Mouse (Mus musculus): ENCODE results near the gene Cd247. TPM values are rescaled to one million over a fixed set of nuclear protein-coding genes. Genes with fewer than 3 reads are reported as not detected.

Cd247 gene
- polyA plus RNA-seq, 1 experiment from 2014 or later = 1.7 TPM

DNA sequence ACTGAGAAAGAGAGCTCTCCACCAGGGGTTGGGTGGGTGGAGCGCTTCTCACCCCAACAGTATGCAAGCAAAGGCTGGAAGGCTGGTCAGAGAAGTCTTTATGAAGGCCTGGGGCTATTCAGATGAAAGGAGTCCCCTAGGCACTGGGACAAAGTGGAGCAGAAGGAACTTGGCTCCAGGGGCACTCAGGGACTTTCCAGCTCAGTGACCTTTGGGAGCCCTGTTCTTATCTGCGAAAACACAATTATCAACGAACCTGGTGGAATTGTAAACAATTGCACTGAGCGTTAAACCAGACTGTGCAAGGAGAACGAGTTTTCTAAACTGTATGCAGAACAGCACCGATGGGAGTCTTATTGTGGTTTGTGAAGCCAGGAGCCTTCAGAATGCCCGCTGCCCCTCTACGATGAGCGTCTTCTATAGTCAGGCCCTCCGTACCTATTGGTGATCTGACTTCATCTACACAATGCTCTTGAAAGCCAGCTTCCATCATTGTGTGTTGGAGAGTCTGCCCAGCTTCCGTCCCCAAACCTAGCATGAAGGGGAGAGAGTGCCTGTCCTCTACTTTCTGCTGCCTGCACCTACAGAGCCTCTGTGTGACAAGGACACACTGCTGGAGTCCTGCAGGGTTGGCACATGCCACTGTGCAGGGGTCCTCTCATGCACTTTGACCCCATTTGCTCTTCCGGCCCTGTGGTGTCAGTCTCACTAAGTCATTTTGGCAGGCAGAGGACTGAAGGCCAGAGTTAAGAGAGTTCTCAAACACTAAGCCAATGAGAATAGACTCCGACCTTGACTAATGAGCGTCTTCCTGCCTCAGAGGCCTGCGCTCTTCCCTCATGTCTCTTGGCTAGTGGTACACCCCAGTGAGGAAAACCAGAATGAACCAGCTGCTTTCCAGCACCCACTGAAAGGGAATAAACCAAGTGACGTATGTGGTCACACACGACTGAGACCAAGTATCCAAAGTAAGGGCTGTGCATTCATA lies 61.3 kb downstream of the Cd247 start:
- Histone ChIP-seq H3K4me1 (peaks cover 53% of the 10 kb centered on the region), H3K9me3 (no peaks in the 10 kb centered on the region), H3K36me3 (replicated peaks) (no peaks in the 10 kb centered on the region), H3K27ac (replicated peaks) (peak overlapping the region; percentile 48; the same call in 1 of the 2 replicates), H3K4me3 (no peak overlapping the region), H3K27me3 (replicated peaks; ENCODE audit: low read depth, poor library complexity, severe bottlenecking) (peaks cover 52% of the 10 kb centered on the region)
- DNase-seq (ENCODE audit: low spot score) = no peak
- WGBS = 79% methylated on average over 17 of the region's 17 CpGs

DNA sequence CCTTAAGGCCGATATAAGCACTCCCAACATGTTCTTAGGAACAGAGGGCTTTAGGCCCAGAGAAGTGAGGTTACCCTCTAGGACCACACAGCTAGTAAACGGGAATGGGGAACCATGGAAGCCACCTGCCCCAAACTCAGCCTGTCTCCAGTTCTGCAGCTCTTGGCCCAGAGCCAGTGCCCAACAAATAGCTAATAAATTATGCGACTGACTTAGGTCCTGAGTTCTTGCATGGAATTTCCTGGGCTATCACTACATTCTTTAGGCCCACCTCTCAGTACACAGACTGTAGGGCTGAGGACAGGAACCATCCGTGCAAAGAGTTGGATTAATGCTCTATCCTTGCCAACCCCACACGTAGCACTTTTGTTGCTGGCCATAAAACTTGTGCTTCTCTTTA lies 63.6 kb downstream of the Cd247 start:
- no peak overlapping the region for H3K4me3 ChIP-seq
- WGBS = 78% methylated on average over 5 of the region's 5 CpGs
- H3K4me1 ChIP-seq = peaks cover 45% of the 10 kb centered on the region
- no peak for DNase-seq (ENCODE audit: low spot score)
- H3K36me3 ChIP-seq (replicated peaks) = no peaks in the 10 kb centered on the region
- H3K27me3 ChIP-seq (replicated peaks; ENCODE audit: low read depth, poor library complexity, severe bottlenecking) = peaks cover 29% of the 10 kb centered on the region
- no peaks in the 10 kb centered on the region for H3K9me3 ChIP-seq
- no peak overlapping the region for H3K27ac ChIP-seq (replicated peaks)

DNA sequence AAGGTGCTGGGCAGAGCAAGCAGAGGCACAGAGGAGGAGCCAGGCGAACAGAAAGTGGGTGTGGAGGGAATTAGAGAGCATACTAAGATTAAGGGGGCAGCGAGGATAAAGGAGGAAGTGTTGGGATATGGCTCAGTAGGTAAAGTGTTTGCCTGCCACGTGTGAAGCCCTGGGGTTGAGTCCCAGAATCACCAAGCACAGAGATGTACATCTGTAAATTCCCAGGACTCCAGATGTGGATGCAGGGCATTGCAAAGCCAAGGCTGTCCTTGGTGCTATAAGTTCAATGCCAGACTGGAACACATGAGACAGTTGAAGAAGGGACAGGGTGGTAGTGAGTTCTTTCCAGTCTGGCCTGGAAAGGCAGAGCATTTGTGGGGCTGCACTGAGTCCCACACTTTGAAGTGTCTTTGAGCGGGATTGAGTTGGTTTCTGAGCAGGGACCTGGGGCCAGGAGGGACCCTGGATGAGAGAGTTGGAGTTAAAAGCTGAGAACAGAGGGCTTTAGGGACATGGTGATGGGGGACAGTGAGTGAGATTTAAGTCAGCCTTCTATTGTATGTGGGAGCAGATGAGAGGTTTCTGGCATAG lies 64.7 kb downstream of the Cd247 start:
- peak; percentile 7 for DNase-seq (ENCODE audit: low spot score)
- H3K27me3 ChIP-seq (replicated peaks; ENCODE audit: low read depth, poor library complexity, severe bottlenecking) = peaks cover 22% of the 10 kb centered on the region
- no peaks in the 10 kb centered on the region for H3K9me3 ChIP-seq
- H3K36me3 ChIP-seq (replicated peaks) = no peaks in the 10 kb centered on the region
- H3K4me1 ChIP-seq = peaks cover 45% of the 10 kb centered on the region
- no peak overlapping the region; the same call in 1 of the 2 replicates for H3K27ac ChIP-seq (replicated peaks)
- 44% methylated on average over 4 of the region's 4 CpGs for WGBS
- H3K4me3 ChIP-seq = no peak overlapping the region

DNA sequence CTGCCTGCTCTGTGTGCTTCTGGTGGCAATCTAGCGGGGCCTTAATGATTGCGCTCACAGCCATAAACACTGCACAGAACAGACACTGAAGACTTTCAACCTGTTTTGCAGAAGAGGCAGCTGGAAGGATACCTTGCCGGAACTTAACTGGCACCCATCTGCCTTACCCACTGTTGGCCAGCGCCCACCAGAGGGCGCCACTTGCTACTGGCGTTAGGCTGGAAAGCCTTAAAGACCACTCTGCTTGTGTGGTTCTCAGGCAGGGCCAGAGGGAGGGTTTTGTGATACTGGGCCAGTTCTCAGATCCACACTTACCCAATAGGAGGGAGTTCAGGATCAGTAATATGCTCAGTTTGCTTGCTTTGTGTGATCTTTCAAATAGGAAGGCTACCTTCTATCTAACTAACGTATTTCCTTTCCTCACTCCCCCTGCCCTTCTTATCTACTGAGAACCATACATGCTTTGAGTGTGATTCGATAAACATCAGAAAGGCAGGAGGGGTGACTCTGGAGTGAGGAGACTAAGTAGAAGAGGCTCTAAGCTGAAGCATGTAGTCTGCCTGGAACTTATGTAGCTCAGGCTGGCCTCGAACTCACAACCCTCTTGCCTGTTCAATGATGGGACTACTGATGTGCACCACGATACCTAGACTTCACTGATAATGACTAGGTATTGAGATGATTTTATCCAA lies 65.4 kb downstream of the Cd247 start:
- Histone ChIP-seq H3K4me3 (no peak overlapping the region), H3K36me3 (replicated peaks) (no peaks in the 10 kb centered on the region), H3K27me3 (replicated peaks; ENCODE audit: low read depth, poor library complexity, severe bottlenecking) (peaks cover 22% of the 10 kb centered on the region), H3K9me3 (no peaks in the 10 kb centered on the region), H3K4me1 (peaks cover 40% of the 10 kb centered on the region), H3K27ac (replicated peaks) (no peak overlapping the region)
- WGBS = 60% methylated on average over 10 of the region's 10 CpGs
- peak; percentile 78 for DNase-seq (ENCODE audit: low spot score)

DNA sequence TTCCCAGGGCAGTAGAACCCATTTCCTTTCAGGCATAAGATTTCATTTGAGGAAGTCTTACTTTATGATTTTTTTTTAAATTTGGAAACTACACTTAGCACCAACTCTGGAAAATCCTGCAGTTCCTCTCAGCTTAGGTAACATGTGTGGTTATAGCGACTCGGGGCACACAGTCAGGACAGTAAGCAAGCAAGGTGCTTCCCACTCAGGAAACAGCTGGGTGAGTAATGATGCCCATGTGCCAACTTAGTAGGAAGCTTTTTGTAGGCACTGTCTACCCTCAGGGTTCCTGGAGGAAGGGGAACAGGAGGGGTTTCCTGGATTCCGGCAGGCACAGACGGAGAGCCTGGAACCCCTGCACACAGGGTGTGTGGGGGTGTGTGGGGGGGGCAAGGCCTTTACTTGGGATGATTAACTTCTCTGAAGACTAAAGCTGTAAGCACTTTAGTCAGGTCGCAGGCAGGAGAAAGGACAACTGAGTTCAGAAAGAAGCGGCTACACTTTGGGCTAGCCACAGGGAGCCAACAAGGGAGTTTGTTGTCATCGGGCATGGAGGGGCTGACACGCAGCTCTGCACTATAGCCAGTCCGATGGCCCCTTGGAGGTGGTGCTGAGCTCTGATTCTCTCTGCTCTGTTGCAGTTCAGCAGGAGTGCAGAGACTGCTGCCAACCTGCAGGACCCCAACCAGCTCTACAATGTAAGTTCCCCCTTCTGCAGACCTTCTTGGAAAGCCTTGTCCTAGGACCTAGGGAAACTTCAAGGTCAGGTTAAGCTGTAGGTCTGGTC lies 67.5 kb downstream of the Cd247 start:
- Histone ChIP-seq H3K27ac (replicated peaks) (no peak overlapping the region), H3K36me3 (replicated peaks) (no peaks in the 10 kb centered on the region), H3K9me3 (no peaks in the 10 kb centered on the region), H3K27me3 (replicated peaks; ENCODE audit: low read depth, poor library complexity, severe bottlenecking) (peaks cover 22% of the 10 kb centered on the region; the same call in 1 of the 2 replicates), H3K4me3 (no peak overlapping the region), H3K4me1 (peaks cover 28% of the 10 kb centered on the region)
- WGBS = 53% methylated on average over 9 of the region's 9 CpGs
- DNase-seq (ENCODE audit: low spot score) = no peak

DNA sequence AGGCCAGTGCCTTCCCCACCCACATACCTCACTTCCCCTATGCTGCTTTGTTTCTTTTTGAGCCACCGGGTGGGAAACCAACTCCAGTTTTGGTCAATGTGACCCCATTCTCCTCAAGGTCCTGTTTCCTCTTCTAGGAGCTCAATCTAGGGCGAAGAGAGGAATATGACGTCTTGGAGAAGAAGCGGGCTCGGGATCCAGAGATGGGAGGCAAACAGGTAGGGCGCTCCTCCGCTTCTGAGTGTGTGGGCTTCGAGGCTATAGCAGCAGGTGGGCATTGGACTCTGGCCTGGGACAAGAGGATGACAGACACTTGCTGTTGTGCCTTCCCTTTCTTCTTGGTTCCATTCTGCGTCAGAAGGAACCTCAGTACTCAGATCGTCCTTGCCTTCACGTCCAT lies 68.8 kb downstream of the Cd247 start:
- peaks cover 11% of the 10 kb centered on the region; the same call in 1 of the 2 replicates for H3K27me3 ChIP-seq (replicated peaks; ENCODE audit: low read depth, poor library complexity, severe bottlenecking)
- no peaks in the 10 kb centered on the region for H3K9me3 ChIP-seq
- no peak overlapping the region for H3K4me3 ChIP-seq
- 91% methylated on average over 11 of the region's 11 CpGs for WGBS
- DNase-seq (ENCODE audit: low spot score) = no peak
- H3K4me1 ChIP-seq = peaks cover 29% of the 10 kb centered on the region
- H3K27ac ChIP-seq (replicated peaks) = no peak overlapping the region
- H3K36me3 ChIP-seq (replicated peaks) = no peaks in the 10 kb centered on the region

DNA sequence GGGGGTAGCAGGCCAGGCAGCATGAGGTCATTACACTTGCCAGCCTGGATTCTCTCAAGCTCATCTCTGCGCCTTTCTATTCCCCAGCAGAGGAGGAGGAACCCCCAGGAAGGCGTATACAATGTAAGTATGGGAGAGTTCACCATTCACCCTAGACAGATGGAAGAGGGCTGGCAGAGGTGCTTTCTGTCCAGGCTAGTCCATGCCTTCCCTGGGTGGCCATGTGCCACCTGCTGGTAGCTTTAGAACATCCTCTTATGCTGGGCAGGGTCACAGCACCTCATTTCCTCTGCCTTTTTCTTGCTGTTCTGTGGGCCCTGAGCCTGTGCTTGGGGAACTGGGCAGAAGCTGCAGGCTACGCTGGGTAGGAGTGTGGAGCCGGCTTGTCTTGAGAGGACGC lies 69.9 kb downstream of the Cd247 start:
- peaks cover under 1% of the 10 kb centered on the region; the same call in 1 of the 2 replicates for H3K27me3 ChIP-seq (replicated peaks; ENCODE audit: low read depth, poor library complexity, severe bottlenecking)
- H3K4me3 ChIP-seq = no peak overlapping the region
- 84% methylated on average over 5 of the region's 5 CpGs for WGBS
- no peak overlapping the region for H3K27ac ChIP-seq (replicated peaks)
- H3K36me3 ChIP-seq (replicated peaks) = no peaks in the 10 kb centered on the region
- H3K4me1 ChIP-seq = peaks cover 21% of the 10 kb centered on the region
- H3K9me3 ChIP-seq = no peaks in the 10 kb centered on the region
- no peak for DNase-seq (ENCODE audit: low spot score)

DNA sequence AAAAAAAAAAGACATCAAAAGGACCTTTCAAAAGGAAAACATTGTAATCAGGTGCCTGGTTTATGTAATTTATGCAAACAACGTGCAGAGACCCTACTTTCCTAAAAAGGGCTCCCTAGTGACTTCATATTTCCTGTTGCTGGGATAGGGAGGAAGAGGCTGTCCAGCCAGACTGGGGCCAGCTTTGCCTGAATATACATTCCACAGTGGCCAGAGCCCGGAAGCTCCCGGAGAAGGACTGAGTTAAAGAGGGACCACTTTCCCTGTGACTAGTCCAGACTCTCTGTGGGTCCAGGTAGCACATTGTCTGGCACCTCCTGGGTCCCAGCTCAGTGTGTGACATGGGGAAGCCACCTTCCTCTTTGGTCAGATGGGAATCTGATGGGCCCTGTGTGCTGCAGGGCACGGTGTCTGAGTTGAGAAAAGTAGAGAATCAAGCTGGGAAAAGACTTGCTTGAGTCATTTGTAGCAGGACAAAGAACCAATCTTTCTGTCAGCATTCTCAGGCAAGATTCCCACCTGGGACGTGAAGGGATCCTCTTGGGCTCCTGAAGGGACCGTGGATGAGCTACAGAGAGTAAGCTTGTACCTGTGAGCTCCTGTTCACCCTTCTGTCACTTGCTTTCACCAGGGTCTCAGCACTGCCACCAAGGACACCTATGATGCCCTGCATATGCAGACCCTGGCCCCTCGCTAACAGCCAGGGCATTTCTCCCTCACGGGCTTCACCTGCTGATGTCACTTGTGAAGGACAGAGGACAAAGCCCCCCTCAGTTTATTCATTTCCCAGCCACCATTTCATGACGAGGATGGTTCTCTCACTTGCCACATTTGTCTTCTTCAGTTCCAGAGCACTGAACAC lies 72.1 kb downstream of the Cd247 start:
- 75% methylated on average over 9 of the region's 9 CpGs for WGBS
- Histone ChIP-seq H3K27me3 (replicated peaks; ENCODE audit: low read depth, poor library complexity, severe bottlenecking) (no peaks in the 10 kb centered on the region; the same call in 1 of the 2 replicates), H3K4me1 (peaks cover 32% of the 10 kb centered on the region), H3K27ac (replicated peaks) (peak overlapping the region; percentile 57), H3K36me3 (replicated peaks) (peaks cover 6% of the 10 kb centered on the region; the same call in 1 of the 2 replicates), H3K4me3 (no peak overlapping the region), H3K9me3 (no peaks in the 10 kb centered on the region)
- DNase-seq (ENCODE audit: low spot score) = no peak

DNA sequence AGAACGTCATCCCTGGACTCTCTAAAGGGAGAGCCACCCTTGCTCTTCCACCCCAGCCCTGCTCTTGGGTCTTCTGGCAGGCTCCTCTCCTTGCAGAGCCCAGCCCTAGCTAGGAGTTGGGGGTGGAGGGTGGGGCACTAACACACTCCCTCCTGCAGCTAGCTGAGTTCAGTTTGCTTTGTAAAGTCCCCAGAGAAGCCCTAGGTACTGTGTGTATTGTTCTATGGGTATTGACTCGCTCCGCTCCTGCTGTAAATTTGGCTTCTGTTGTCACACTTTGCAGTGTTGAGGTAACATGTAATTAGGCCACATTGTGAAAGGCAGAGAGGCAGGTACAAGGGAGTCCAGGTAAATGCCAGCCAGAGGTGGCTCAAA lies 72.7 kb downstream of the Cd247 start:
- 76% methylated on average over 3 of the region's 3 CpGs for WGBS
- no peaks in the 10 kb centered on the region; the same call in 1 of the 2 replicates for H3K27me3 ChIP-seq (replicated peaks; ENCODE audit: low read depth, poor library complexity, severe bottlenecking)
- no peak overlapping the region for H3K4me3 ChIP-seq
- DNase-seq (ENCODE audit: low spot score) = no peak
- no peaks in the 10 kb centered on the region for H3K9me3 ChIP-seq
- H3K36me3 ChIP-seq (replicated peaks) = peaks cover 6% of the 10 kb centered on the region; the same call in 1 of the 2 replicates
- H3K27ac ChIP-seq (replicated peaks) = peak overlapping the region; percentile 57
- H3K4me1 ChIP-seq = peaks cover 29% of the 10 kb centered on the region

DNA sequence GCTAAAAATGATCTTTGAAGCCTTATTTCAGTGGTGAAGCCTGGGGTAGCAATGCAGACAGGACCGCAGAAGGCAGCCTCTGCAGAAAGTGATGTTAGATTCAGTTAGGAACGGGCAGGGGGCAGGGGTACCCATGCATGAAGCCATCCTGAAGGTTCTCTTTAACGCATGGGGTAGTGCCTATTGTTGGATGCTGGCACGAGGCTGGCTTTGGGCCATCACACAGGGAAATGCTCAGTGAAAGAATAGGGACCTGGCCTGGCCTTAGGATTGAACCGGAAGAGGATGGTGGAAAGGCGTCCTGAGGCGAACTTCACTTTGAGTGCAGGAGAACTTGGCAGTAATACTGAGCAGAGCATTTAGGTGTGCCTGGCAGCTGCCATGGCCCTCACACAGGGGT lies 73.6 kb downstream of the Cd247 start:
- H3K36me3 ChIP-seq (replicated peaks) = peaks cover 10% of the 10 kb centered on the region
- 79% methylated on average over 7 of the region's 7 CpGs for WGBS
- H3K27me3 ChIP-seq (replicated peaks; ENCODE audit: low read depth, poor library complexity, severe bottlenecking) = no peaks in the 10 kb centered on the region; the same call in 1 of the 2 replicates
- DNase-seq (ENCODE audit: low spot score) = no peak
- H3K4me1 ChIP-seq = peaks cover 27% of the 10 kb centered on the region
- H3K9me3 ChIP-seq = no peaks in the 10 kb centered on the region
- no peak overlapping the region for H3K4me3 ChIP-seq
- no peak overlapping the region for H3K27ac ChIP-seq (replicated peaks)

All from embryonic facial prominence, embryonic 10.5 days (tissue).